Mouse (Mus musculus) stomach, embryonic 15.5 days (tissue): ENCODE data around the gene Gm4491. TPM values are rescaled to one million over a fixed set of nuclear protein-coding genes. Genes with fewer than 3 reads are reported as not detected.

Source experiments
- ATAC-seq: fragments of 200-750 bp; cut with Nextera tagmentation; 2 replicates; pipeline ENCODE4 v1.8.0; 2017; ENCODE audit warnings: low read depth, moderate number of reproducible peaks, moderate TSS enrichment; ENCODE audit not compliant: insufficient read depth, low FRiP score
- H3K27ac ChIP-seq: fragments of 300-500 bp; sonication (generic); 2 replicates; pipeline ENCODE4 v1.5.1; 2015; ENCODE audit warnings: mild to moderate bottlenecking, inconsistent platforms
- H3K27me3 ChIP-seq: fragments of 300-500 bp; sonication (generic); replicated peaks from 2 replicates; pipeline ENCODE4 v1.6.1; 2015; ENCODE audit warnings: inconsistent platforms
- H3K36me3 ChIP-seq: fragments of 300-500 bp; sonication (generic); 2 replicates; pipeline ENCODE4 v1.6.1; 2015; ENCODE audit warnings: inconsistent platforms
- H3K4me1 ChIP-seq: fragments of 300-500 bp; sonication (generic); 2 replicates; pipeline ENCODE4 v1.6.1; 2015; ENCODE audit warnings: inconsistent platforms
- H3K4me2 ChIP-seq: fragments of 300-500 bp; sonication (generic); 2 replicates; pipeline ENCODE4 v1.6.1; 2015; ENCODE audit warnings: mild to moderate bottlenecking, inconsistent platforms
- H3K4me3 ChIP-seq: fragments of 300-500 bp; sonication (generic); replicated peaks from 2 replicates; pipeline ENCODE4 v1.5.1; 2015; ENCODE audit warnings: inconsistent platforms
- H3K9ac ChIP-seq: fragments of 300-500 bp; sonication (generic); 2 replicates; pipeline ENCODE4 v1.6.1; 2015; ENCODE audit warnings: inconsistent platforms
- H3K9me3 ChIP-seq: fragments of 300-500 bp; sonication (generic); 2 replicates; pipeline ENCODE4 v1.6.1; 2016; ENCODE audit warnings: inconsistent platforms
- WGBS: fragments of 180-500 bp; shearing (Covaris S2); methylation state at CpG from one replicate; pipeline ENCODE4 v1.1.7; 2015; 5-methylcytosine and 5-hydroxymethylcytosine counted together
- polyA plus RNA-seq: library from polyadenylated mRNA; unstranded; fragments of >200 nt; fragmentation: Nextera tagmentation; extraction: Ambion mirVana; gene quantifications from 2 replicates; pipeline ENCODE4 v1.2.1, GENCODE M21; 2015

The Gm4491 gene
- polyA plus RNA-seq, 1 experiment from 2014 or later, result not detected

DNA sequence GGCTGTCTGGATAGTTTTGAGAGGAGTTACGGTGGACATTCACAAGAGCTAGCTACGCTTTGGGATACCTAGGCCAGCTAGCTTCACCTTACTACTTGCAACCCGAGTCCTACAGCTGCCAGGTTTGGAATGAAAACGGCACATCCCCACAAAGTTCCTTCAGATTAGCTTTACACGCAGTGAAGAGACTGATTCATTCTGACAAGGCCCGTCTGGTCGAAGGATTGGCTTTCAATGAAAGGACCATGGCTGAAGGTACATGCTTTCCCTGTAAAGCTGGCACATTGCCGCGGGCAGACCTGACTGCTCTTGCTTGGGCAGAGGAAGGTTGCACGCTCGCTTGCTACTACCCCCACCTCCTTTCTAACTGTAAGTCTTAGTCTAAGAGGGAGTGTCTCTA, 10.0 kb downstream of the Gm4491 start:
- Histone ChIP-seq H3K36me3 (no peaks in the 10 kb centered on the region), H3K27ac (no peak overlapping the region), H3K4me3 (no peak overlapping the region), H3K27me3 (peaks cover 50% of the 10 kb centered on the region), H3K4me1 (peaks cover 11% of the 10 kb centered on the region), H3K4me2 (no peak overlapping the region), H3K9me3 (no peaks in the 10 kb centered on the region), H3K9ac (no peak overlapping the region)
- no peak for ATAC-seq
- WGBS, result 54% methylated on average over 11 of the region's 11 CpGs

DNA sequence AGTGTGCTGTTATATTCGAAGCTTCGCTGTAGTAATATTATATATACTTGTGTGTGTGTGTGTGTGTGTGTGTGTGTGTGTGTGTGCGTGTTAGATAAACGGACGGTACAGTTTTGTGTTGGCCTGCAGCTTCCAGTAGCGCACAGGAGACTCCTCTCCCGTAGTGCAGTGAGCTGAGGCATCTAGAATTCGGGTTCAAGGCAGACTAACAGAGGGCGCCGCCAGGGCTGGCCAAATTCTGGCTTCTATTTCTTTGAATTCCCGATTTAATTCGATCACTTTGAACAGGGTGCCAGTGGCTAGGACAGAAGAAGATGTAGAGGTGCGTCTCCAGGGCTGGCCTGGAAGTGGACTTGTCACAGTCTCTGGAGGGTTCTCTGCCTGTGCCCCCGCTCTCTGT, 10.6 kb downstream of the Gm4491 start:
- 13% methylated on average over 14 of the region's 14 CpGs for WGBS
- H3K27ac ChIP-seq, result no peak overlapping the region
- no peaks in the 10 kb centered on the region for H3K36me3 ChIP-seq
- peaks cover 11% of the 10 kb centered on the region for H3K4me1 ChIP-seq
- no peak overlapping the region for H3K9ac ChIP-seq
- peak overlapping the region; percentile 58 for H3K4me3 ChIP-seq
- ATAC-seq, result no peak
- H3K4me2 ChIP-seq, result peak overlapping the region; percentile 100
- H3K27me3 ChIP-seq, result peaks cover 55% of the 10 kb centered on the region
- no peaks in the 10 kb centered on the region for H3K9me3 ChIP-seq

DNA sequence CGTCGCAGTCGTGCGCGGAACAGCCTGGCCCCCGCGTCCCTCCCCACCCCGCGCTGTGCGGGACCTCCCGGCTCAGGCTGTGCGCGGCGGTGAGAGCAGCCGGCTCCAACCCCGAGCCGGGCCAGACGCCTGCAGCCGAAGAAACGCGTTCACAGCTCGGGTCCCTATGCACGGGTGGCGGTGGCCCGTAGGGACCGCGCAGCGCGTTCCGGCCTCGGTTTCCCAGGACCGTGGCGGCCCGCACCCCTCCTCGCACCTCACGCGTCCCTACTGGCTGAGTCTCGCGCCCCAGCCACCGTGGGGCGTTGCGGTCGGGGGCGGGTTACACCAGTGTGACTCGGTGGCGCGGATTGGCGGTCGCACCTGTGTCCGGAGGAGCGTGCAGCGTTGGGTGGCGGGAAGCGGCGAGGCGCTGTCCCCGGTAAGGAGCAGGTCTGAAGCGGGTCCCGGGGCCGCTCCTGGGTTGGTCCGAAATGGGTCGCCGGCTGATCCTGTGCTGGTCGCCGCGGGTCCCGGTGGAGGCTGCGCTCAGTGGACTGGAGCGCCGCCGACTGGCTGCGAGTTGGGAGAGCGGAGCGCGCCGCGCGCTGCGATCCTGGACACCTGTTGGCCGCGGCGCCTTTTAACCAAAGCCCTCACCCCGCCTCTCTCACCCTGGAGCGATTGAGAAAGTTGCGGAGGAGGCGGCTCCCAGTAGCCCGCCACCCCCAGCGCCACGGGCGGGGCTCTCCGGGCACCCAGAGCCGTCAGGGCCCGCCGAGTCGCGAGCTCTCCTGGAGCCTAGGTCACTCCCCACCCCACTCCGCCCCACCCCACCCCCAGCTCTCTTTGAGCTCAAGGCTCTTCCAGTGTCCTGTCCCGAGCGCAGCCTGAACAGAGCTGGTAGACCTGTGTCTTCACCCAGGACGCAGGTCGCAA, 11.3 kb downstream of the Gm4491 start, which contains the start of gene Gjb2:
Gjb2 (minus strand) TSS at position 597 of the 918 bp plus-strand sequence.
- Histone ChIP-seq H3K4me3 (peak within 1 kb of the TSS; percentile 58), H3K36me3 (no peaks in the 10 kb centered on the region), H3K9me3 (no peaks in the 10 kb centered on the region), H3K27ac (no peak within 1 kb of the TSS), H3K4me1 (peaks cover 11% of the 10 kb centered on the region), H3K9ac (peak within 1 kb of the TSS; percentile 29; the same call in 1 of the 2 replicates), H3K27me3 (peaks cover 57% of the 10 kb centered on the region), H3K4me2 (peak within 1 kb of the TSS; percentile 100)
- 1% methylated on average over 101 of the region's 101 CpGs for WGBS
- peak; percentile 69 for ATAC-seq

DNA sequence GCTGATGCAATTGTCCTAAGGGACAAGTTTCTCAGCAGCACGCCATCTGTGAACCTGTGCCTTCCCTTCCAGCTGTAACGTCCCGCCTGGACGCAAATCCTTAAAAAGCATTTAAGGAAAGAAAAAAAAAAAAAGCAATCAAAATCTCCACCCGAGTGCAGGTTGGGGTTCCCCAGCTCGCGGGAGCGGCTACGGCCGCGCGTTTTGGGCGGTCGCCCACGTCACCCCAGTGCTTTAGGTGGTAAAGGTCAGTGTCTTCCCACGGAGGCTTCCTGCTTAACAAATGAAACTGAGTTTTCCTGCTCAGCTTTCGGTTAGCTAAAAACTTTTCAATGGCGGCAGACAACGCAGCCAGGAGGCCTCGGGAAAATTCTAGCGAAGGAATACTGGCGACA, 12.0 kb downstream of the Gm4491 start:
- H3K36me3 ChIP-seq, result no peaks in the 10 kb centered on the region
- peak overlapping the region; percentile 29; the same call in 1 of the 2 replicates for H3K9ac ChIP-seq
- peaks cover 11% of the 10 kb centered on the region for H3K4me1 ChIP-seq
- H3K27ac ChIP-seq, result no peak overlapping the region
- H3K4me3 ChIP-seq, result peak overlapping the region; percentile 58
- 5% methylated on average over 22 of the region's 22 CpGs for WGBS
- ATAC-seq, result no peak
- peaks cover 57% of the 10 kb centered on the region for H3K27me3 ChIP-seq
- no peaks in the 10 kb centered on the region for H3K9me3 ChIP-seq
- H3K4me2 ChIP-seq, result peak overlapping the region; percentile 100

DNA sequence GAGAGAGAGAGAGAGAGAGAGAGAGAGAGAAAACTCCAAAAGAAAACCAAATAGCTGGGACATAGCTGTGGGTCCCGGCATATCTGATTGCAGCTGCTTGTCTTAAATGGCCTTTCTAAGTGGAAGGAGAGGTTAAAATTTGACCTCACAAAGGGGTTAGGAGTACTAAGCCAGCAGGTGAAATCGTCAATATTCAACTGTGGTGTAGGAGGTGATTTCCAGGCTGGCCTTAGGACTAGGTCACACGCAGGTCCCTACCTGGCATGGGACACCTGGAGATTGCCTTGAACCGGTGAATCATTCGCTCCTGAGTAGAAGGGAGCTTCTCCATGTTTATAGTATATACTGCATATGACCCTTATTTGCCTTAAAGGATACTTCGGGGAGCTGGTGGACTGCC, 12.6 kb downstream of the Gm4491 start:
- peak overlapping the region; percentile 100 for H3K4me2 ChIP-seq
- H3K9ac ChIP-seq, result no peak overlapping the region
- no peaks in the 10 kb centered on the region for H3K36me3 ChIP-seq
- peak overlapping the region; percentile 58 for H3K4me3 ChIP-seq
- 58% methylated on average over 6 of the region's 6 CpGs for WGBS
- no peak for ATAC-seq
- peaks cover 11% of the 10 kb centered on the region for H3K4me1 ChIP-seq
- H3K27me3 ChIP-seq, result peaks cover 57% of the 10 kb centered on the region
- H3K9me3 ChIP-seq, result no peaks in the 10 kb centered on the region
- H3K27ac ChIP-seq, result no peak overlapping the region

DNA sequence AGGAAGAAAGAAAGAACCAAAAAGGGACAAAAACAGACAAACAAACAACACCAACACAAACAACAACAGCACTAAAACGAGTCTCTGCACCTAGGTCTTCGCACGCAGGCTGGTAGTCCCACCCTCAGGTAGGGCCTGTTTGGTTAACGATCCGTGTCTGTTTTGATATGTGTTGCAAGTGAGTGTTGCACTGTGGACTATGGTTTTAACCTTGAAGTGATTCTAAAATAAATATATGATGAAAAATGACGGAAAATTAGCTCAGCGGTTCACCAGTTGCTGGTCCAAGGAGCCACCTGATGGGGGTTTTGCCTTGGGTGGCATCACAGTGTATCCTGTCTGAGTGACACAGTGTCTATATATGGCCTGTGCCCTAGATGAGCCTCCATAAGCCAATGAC, 14.1 kb downstream of the Gm4491 start:
- WGBS, result 60% methylated on average over 7 of the region's 7 CpGs
- no peak overlapping the region for H3K4me2 ChIP-seq
- H3K4me3 ChIP-seq, result no peak overlapping the region
- no peaks in the 10 kb centered on the region for H3K9me3 ChIP-seq
- H3K27me3 ChIP-seq, result peaks cover 47% of the 10 kb centered on the region
- ATAC-seq, result no peak
- H3K27ac ChIP-seq, result no peak overlapping the region
- H3K36me3 ChIP-seq, result no peaks in the 10 kb centered on the region
- H3K4me1 ChIP-seq, result peaks cover 11% of the 10 kb centered on the region
- no peak overlapping the region for H3K9ac ChIP-seq

DNA sequence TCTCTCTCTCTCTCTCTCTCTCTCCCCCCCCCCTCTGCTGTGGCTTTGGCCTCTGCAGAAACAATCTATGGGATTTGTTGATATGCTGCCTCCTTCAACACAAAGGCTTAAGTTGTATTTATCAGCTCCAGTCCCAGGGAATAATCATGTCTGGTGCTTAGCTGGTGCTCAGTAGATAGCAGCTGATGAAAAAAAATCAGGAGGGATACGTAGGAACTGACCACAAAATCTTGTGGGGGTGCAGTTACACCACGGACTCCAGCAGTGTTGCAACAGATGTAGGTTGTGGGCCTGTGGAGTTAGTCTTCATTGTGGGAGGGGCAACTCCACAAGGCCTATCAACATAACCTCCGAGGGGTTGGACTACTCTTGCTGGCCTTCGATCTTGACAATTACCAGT, 19.8 kb downstream of the Gm4491 start:
- H3K9me3 ChIP-seq, result no peaks in the 10 kb centered on the region
- H3K27me3 ChIP-seq, result 0 out of 2 replicates have a peak, but pooled peaks cover 7% of the 10 kb centered on the region
- H3K9ac ChIP-seq, result no peak overlapping the region
- no peak overlapping the region for H3K4me3 ChIP-seq
- ATAC-seq, result no peak
- no peak overlapping the region for H3K27ac ChIP-seq
- no peak overlapping the region for H3K4me2 ChIP-seq
- WGBS, result 69% methylated on average over 4 of the region's 4 CpGs
- H3K36me3 ChIP-seq, result no peaks in the 10 kb centered on the region
- H3K4me1 ChIP-seq, result no peaks in the 10 kb centered on the region

DNA sequence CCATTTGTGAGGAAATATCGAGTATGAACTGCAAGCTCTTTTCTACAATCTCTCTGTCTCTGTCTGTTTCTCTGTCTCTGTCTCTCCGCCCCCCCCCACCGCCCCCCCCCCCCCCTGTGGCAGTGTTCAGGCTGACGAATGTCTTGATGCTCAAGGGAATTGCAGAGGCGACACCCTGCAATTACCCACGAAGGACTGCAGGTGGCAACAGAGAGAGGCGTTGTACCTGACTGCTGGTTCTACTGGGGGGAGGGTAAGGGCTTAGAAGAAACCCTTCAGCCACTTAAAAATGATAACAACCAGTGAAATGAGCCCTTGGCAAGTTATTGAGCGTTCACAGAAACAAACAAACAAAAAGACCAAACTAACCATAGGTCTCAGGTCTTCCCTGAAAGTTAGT, 22.7 kb downstream of the Gm4491 start:
- Histone ChIP-seq H3K4me1 (no peaks in the 10 kb centered on the region), H3K9ac (no peak overlapping the region), H3K4me3 (no peak overlapping the region), H3K27ac (no peak overlapping the region), H3K9me3 (no peaks in the 10 kb centered on the region), H3K27me3 (no peaks in the 10 kb centered on the region), H3K4me2 (no peak overlapping the region), H3K36me3 (no peaks in the 10 kb centered on the region)
- WGBS, result 5% methylated on average over 8 of the region's 8 CpGs
- ATAC-seq, result no peak

DNA sequence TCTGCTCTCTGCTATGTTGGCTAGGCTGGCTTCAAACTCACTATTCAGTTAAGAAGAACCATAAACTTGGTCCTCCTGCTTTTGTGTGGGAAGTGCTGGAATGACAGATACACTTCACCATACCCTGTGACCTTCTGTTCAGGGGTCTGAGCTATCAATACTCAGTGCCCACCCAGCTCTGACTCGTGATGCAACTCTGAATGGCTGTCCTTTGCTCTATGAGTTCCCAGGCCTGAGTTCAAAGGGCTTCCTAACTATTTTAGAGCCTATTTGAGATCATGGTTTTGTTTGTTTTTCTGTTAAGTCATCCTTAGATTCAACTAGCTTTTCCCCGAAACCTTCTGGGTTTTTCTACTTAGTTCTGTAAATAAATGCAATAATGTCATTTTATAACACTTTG, 25.7 kb downstream of the Gm4491 start:
- Histone ChIP-seq H3K4me2 (no peak overlapping the region), H3K27ac (no peak overlapping the region), H3K4me1 (no peaks in the 10 kb centered on the region), H3K9me3 (no peaks in the 10 kb centered on the region), H3K4me3 (no peak overlapping the region), H3K36me3 (no peaks in the 10 kb centered on the region), H3K27me3 (no peaks in the 10 kb centered on the region), H3K9ac (no peak overlapping the region)
- 37% methylated on average over 2 of the region's 2 CpGs for WGBS
- ATAC-seq, result no peak

DNA sequence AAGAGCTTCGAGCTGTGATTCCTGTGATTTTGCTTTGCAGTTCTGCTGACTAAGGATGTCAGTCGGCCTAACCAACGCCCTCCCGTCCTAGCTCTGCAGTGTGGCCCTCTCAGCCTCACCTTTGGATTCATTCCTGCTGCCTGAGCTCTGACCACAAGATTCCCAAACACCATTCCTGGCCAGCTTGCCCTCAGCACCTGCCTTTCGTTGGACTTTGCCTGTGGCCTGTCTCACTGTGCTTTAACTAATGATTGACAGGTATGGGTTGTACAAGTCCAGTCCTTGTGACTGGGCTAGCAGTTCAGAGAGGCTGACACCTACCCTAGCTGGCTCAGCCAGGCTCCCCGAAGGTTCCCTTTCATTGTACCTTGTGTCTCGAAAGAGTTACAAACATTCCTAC, 26.6 kb downstream of the Gm4491 start:
- H3K36me3 ChIP-seq, result no peaks in the 10 kb centered on the region
- peaks cover 7% of the 10 kb centered on the region; the same call in 1 of the 2 replicates for H3K4me1 ChIP-seq
- no peak overlapping the region for H3K27ac ChIP-seq
- H3K9ac ChIP-seq, result no peak overlapping the region
- peak; percentile 39; the same call in 1 of the 2 replicates for ATAC-seq
- no peaks in the 10 kb centered on the region for H3K27me3 ChIP-seq
- 87% methylated on average over 7 of the region's 7 CpGs for WGBS
- no peak overlapping the region for H3K4me2 ChIP-seq
- H3K9me3 ChIP-seq, result no peaks in the 10 kb centered on the region
- no peak overlapping the region for H3K4me3 ChIP-seq

DNA sequence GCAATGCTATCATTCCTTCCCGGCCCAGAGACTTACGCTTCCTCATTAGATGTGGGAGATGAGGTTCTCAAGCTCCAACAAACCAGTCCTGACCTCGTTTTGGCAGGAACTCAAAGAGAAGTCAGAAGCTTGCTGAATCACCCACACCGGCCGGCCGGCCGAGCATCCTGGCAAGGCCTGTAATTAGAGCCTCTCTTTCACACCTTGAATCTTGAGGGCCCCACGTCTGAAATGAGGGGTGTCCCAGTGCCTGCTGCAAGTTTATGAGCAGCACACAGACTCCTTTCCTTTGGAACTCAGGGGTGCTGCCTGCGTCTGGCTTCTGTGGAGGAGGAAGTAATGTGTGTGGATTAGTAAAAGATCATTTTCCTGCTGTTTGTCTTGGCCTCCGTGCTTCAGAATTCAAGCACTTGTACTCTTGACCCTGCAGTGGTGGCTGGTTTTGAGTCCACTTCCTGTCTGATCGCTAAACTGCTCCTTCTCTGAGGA, 31.5 kb downstream of the Gm4491 start:
- Histone ChIP-seq H3K4me3 (no peak overlapping the region), H3K36me3 (no peaks in the 10 kb centered on the region), H3K9ac (no peak overlapping the region), H3K27ac (peak overlapping the region; percentile 40; the same call in 1 of the 2 replicates), H3K4me1 (peaks cover 10% of the 10 kb centered on the region; the same call in 1 of the 2 replicates), H3K4me2 (no peak overlapping the region), H3K9me3 (no peaks in the 10 kb centered on the region), H3K27me3 (no peaks in the 10 kb centered on the region)
- 18% methylated on average over 11 of the region's 11 CpGs for WGBS
- peak; percentile 36 for ATAC-seq

DNA sequence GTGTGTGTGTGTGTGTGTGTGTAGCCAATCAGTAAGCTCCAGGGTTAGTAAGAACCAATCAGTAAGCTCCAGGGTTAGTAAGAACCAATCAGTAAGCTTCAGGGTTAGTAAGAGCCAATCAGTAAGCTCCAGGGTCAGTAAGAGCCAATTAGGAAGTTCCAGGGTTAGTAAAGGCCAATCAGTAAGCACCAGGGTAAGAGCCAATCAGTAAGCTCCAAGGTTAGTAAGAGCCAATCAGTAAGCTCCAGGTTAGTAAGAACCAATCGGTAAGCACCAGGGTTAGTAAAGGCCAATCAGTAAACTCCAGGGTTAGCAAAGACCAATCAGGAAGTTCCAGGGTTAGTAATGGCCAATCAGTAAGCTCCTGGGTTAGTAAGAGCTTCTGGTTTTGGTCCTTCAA, 32.8 kb downstream of the Gm4491 start:
- 97% methylated on average over 1 of the region's 1 CpGs for WGBS
- H3K9ac ChIP-seq, result no peak overlapping the region
- ATAC-seq, result no peak

More for the DNA sequence above, 32.8 kb downstream of the Gm4491 start:
- Histone ChIP-seq H3K4me2 (no peak overlapping the region), H3K27me3 (no peaks in the 10 kb centered on the region), H3K27ac (no peak overlapping the region), H3K4me3 (no peak overlapping the region), H3K9me3 (no peaks in the 10 kb centered on the region), H3K4me1 (peaks cover 10% of the 10 kb centered on the region; the same call in 1 of the 2 replicates), H3K36me3 (no peaks in the 10 kb centered on the region)
